Mouse (Mus musculus): ENCODE data around the gene Rag2. TPM values are rescaled to one million over a fixed set of nuclear protein-coding genes. Genes with fewer than 3 reads are reported as not detected.
A peak's percentile ranks its signal among the peaks of the same experiment; 100 is the strongest.

Gene Rag2
- polyA plus RNA-seq, 1 experiment from 2014 or later: not detected

DNA sequence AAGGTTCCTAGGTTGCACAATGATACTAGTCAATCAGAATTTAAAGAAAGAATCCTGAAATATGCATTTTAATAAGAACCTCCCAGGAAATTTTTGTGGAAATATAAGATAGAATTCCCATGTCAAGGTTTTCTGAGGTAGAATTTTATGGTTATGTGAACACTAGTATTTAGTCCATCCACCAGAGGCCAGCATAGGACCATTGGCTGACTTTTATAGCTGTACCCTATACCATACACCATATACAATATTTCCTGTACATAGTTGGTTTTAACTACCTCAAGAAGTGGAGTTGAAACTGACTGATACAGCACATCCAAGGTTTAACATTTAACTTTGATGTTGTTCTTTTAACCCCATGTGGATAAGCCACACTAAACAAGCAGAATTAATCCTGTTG lies 27.3 kb upstream of the Rag2 start:
- peak; percentile 59; the same call in 1 of the 2 replicates for ATAC-seq (ENCODE audit: low FRiP score, low TSS enrichment)
- no peaks in the 10 kb centered on the region for H3K36me3 ChIP-seq (ENCODE audit: insufficient read depth, low read length)
- H3K9ac ChIP-seq (replicated peaks; ENCODE audit: low read length): no peak overlapping the region
- H3K4me2 ChIP-seq (replicated peaks; ENCODE audit: low read depth, low read length): no peak overlapping the region
- H3K27ac ChIP-seq (ENCODE audit: low read length): no peak overlapping the region
- H3K4me3 ChIP-seq (ENCODE audit: low read length): no peak overlapping the region
- H3K4me1 ChIP-seq (ENCODE audit: insufficient read depth, low read length): peaks cover 34% of the 10 kb centered on the region
- no peaks in the 10 kb centered on the region for H3K27me3 ChIP-seq (ENCODE audit: insufficient read depth, low read length)
- no peaks in the 10 kb centered on the region for H3K9me3 ChIP-seq (ENCODE audit: low read length)

DNA sequence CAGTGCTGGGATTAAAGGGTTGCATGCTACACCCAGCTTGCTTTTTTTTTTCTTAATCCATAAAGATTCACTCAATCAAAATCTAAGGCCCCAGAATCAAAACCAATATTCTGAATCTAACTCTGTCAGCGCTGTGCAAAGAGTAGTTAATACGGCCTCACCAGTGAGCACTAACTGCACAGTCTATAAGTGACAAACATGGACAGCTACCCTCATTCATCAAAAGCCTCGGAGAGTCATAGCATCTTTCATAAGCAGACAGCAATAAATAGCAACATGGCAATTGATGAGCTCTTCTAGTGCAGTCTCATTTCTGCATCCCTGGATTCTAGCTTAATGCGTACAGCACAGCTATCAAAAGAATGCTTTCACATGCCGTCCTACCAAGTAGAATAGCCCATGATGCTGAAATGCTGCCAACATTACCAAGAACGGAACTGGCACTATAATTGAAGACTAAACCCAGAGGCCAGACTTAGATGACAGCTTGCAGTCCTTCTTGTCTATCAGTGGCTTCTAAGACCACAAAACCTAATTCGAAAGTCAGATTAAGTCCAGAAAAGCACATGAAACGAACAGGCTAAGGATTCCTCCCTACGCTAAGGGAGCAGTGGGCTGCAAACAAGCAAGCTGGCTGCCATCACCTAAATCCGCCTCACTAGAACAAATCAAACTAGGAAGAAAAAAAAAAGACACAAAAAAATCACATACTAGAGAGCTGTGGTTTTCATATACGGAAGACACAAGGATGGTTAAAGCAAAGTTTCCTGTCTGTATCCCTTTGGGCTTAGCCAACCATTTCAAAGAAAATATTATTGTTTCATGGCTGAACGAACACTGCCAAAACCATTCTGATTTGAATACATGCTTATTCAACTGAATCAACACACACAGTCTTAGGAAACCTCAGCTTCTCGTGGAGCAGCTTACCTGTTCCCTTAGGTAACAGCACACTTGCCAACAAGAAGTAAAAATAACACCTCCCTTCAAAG lies 26.0 kb upstream of the Rag2 start:
- WGBS: 47% methylated on average over 13 of the region's 13 CpGs
- peak overlapping the region; percentile 15; the same call in 1 of the 2 replicates for H3K27ac ChIP-seq (ENCODE audit: low read length)
- H3K4me1 ChIP-seq (ENCODE audit: insufficient read depth, low read length): peaks cover 22% of the 10 kb centered on the region
- ATAC-seq (ENCODE audit: low FRiP score, low TSS enrichment): peak; percentile 60; the same call in 1 of the 2 replicates
- peak overlapping the region; percentile 12; the same call in 1 of the 2 replicates for H3K4me2 ChIP-seq (replicated peaks; ENCODE audit: low read depth, low read length)
- no peak overlapping the region for H3K9ac ChIP-seq (replicated peaks; ENCODE audit: low read length)
- 0 out of 2 replicates have a peak overlapping the region, but pooled peaks have one; percentile 8 for H3K4me3 ChIP-seq (ENCODE audit: low read length)
- H3K27me3 ChIP-seq (ENCODE audit: insufficient read depth, low read length): no peaks in the 10 kb centered on the region
- peaks cover 4% of the 10 kb centered on the region; the same call in 1 of the 2 replicates for H3K9me3 ChIP-seq (ENCODE audit: low read length)
- no peaks in the 10 kb centered on the region for H3K36me3 ChIP-seq (ENCODE audit: insufficient read depth, low read length)

DNA sequence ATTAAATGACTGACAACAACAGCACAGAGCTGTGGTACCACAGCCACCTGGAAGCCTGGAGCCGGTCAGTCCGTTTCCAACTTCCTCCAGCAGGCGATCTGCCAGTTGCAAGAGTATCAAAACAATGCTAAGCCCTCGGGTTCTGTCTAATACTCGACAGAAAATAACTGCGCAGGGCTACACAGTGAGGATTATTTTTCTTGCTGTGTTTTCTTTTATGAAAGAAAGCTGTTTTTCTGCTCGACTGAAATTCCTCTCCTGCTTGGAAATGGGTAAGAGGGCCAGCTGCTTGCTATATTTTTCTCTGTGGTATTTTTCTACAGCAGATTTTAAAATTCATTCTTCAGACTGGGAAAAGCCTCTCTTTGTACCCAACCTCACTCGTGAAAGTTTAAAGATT lies 23.8 kb upstream of the Rag2 start:
- Histone ChIP-seq H3K27ac (ENCODE audit: low read length) (peak overlapping the region; percentile 16), H3K4me3 (ENCODE audit: low read length) (no peak overlapping the region), H3K4me2 (replicated peaks; ENCODE audit: low read depth, low read length) (no peak overlapping the region), H3K9me3 (ENCODE audit: low read length) (peaks cover 4% of the 10 kb centered on the region; the same call in 1 of the 2 replicates), H3K4me1 (ENCODE audit: insufficient read depth, low read length) (peaks cover 22% of the 10 kb centered on the region), H3K36me3 (ENCODE audit: insufficient read depth, low read length) (no peaks in the 10 kb centered on the region), H3K27me3 (ENCODE audit: insufficient read depth, low read length) (no peaks in the 10 kb centered on the region), H3K9ac (replicated peaks; ENCODE audit: low read length) (no peak overlapping the region)
- 18% methylated on average over 8 of the region's 8 CpGs for WGBS
- 0 out of 2 replicates have a peak, but pooled peaks have one; percentile 67 for ATAC-seq (ENCODE audit: low FRiP score, low TSS enrichment)

DNA sequence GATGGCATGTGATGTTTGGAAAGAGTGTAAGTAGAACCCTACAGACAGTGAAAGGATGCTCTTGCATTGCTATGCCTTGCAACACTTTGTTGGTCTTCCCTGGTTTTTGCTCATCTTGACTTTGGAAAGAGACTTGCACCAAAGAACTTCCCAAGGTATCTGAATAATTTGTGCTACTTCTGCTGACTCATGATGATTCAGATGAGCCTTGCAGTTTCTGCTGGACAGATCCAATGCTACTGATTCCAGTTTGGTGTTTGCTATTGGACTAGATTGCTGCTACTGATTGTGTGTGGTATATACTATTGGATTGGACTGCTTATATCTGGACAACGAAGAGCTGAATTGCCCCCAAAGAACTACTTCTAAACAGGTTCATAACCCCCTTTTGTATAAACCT lies 21.4 kb upstream of the Rag2 start:
- H3K4me3 ChIP-seq (ENCODE audit: low read length): no peak overlapping the region
- no peak for ATAC-seq (ENCODE audit: low FRiP score, low TSS enrichment)
- H3K9ac ChIP-seq (replicated peaks; ENCODE audit: low read length): no peak overlapping the region
- no peak overlapping the region for H3K27ac ChIP-seq (ENCODE audit: low read length)
- WGBS: 87% methylated on average over 1 of the region's 1 CpGs
- no peaks in the 10 kb centered on the region for H3K36me3 ChIP-seq (ENCODE audit: insufficient read depth, low read length)
- peaks cover 20% of the 10 kb centered on the region for H3K4me1 ChIP-seq (ENCODE audit: insufficient read depth, low read length)
- peaks cover 4% of the 10 kb centered on the region; the same call in 1 of the 2 replicates for H3K9me3 ChIP-seq (ENCODE audit: low read length)
- no peak overlapping the region for H3K4me2 ChIP-seq (replicated peaks; ENCODE audit: low read depth, low read length)
- H3K27me3 ChIP-seq (ENCODE audit: insufficient read depth, low read length): no peaks in the 10 kb centered on the region

DNA sequence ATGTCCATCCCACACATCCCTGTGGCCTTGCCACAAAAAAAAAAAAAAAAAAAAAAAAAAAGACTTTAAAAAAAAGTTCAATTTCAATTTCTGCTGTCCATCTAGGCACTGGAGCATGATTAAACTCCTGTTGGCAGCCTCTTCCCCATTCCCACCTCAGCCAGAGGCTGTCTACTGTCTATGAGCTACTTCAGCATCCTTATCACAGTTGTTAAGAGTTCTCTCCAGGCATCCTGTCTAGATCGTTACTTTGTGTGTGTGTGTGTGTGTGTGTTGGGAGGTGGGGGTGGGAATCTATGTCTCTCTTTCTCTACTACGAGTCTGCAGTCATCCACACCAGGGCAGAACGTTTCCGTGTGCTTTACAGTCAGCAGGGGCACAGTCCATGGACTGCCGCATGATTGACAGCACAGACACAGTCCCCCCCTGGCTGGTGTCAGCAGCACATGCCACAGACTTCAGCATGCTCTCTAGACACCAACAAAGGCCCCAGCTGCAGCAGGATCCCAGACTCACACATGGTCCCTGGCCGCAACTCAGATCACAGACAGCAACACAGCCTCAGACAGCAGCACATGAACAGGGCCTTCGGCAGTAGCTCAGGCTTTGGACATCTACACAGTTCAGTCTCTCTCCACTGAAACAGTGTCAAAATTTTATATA lies 16.2 kb upstream of the Rag2 start:
- H3K4me1 ChIP-seq (ENCODE audit: insufficient read depth, low read length): no peaks in the 10 kb centered on the region
- H3K27ac ChIP-seq (ENCODE audit: low read length): no peak overlapping the region
- no peaks in the 10 kb centered on the region for H3K27me3 ChIP-seq (ENCODE audit: insufficient read depth, low read length)
- H3K9ac ChIP-seq (replicated peaks; ENCODE audit: low read length): no peak overlapping the region
- no peaks in the 10 kb centered on the region for H3K9me3 ChIP-seq (ENCODE audit: low read length)
- no peak overlapping the region for H3K4me3 ChIP-seq (ENCODE audit: low read length)
- no peak overlapping the region for H3K4me2 ChIP-seq (replicated peaks; ENCODE audit: low read depth, low read length)
- H3K36me3 ChIP-seq (ENCODE audit: insufficient read depth, low read length): no peaks in the 10 kb centered on the region
- WGBS: 74% methylated on average over 7 of the region's 7 CpGs
- ATAC-seq (ENCODE audit: low FRiP score, low TSS enrichment): no peak

DNA sequence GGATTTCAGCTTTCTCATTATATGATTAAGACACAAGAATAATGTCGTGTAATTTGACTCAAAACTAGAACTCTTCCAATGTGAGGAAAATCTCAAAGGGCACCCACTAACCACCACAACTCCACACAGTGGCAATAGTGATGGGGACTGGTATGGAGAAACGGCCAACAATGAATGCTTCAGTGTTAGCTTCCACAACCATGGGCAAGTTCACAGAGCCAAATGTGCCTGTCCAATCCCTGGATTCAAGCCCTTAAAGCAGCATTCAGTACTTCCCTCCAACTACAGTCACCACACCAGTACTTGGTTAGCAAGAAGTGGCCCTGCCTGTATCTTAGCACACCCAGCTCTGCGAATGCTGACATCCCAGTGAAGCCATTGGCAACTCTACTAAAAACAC lies 13.7 kb upstream of the Rag2 start:
- no peak overlapping the region for H3K4me2 ChIP-seq (replicated peaks; ENCODE audit: low read depth, low read length)
- H3K27ac ChIP-seq (ENCODE audit: low read length): no peak overlapping the region
- ATAC-seq (ENCODE audit: low FRiP score, low TSS enrichment): no peak
- no peaks in the 10 kb centered on the region for H3K36me3 ChIP-seq (ENCODE audit: insufficient read depth, low read length)
- H3K9ac ChIP-seq (replicated peaks; ENCODE audit: low read length): no peak overlapping the region
- no peak overlapping the region for H3K4me3 ChIP-seq (ENCODE audit: low read length)
- WGBS: 89% methylated on average over 3 of the region's 3 CpGs
- H3K27me3 ChIP-seq (ENCODE audit: insufficient read depth, low read length): no peaks in the 10 kb centered on the region
- no peaks in the 10 kb centered on the region for H3K9me3 ChIP-seq (ENCODE audit: low read length)
- H3K4me1 ChIP-seq (ENCODE audit: insufficient read depth, low read length): no peaks in the 10 kb centered on the region

DNA sequence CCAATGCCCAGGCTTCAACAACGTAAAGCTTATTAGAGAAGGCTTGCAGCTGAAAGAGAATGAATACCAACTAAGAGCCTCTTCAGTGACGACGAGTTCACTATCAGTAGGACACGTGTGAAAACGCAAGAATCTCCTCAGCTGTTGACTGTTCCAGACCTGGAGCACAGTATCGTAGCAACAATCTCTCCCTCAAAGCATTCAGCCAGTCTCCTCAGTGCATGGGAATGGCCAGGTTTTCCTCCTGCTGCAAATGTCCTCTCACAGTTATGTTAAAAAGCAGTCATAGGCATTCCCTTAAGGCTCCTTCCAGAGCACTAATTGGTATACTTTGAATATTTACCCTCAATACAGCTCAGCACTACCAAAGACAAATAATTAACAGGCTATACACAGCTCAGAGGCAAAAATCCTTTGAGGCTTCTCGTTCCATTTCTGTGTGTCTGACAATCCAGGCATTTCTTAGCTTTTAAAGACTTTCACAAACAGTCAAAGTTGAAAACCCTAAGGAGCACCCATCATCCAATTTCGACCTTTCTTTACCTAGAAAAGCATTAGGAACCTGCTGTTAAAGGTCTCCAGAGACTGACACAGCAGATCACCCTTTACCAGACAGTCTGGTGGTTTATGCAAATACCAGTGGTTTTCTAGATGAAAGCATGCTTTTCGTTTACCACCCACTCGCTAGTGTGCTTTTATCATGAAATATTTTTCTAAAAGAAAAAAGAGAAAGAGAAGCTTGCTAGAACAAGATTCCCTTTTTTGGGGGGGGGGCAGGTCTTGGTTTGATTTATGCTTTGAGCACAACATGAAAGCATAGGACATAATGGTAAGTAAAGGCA lies 8.8 kb upstream of the Rag2 start:
- H3K27ac ChIP-seq (ENCODE audit: low read length): no peak overlapping the region
- no peaks in the 10 kb centered on the region for H3K9me3 ChIP-seq (ENCODE audit: low read length)
- H3K4me3 ChIP-seq (ENCODE audit: low read length): no peak overlapping the region
- no peaks in the 10 kb centered on the region for H3K4me1 ChIP-seq (ENCODE audit: insufficient read depth, low read length)
- H3K27me3 ChIP-seq (ENCODE audit: insufficient read depth, low read length): no peaks in the 10 kb centered on the region
- no peaks in the 10 kb centered on the region for H3K36me3 ChIP-seq (ENCODE audit: insufficient read depth, low read length)
- ATAC-seq (ENCODE audit: low FRiP score, low TSS enrichment): no peak
- 72% methylated on average over 10 of the region's 10 CpGs for WGBS
- H3K4me2 ChIP-seq (replicated peaks; ENCODE audit: low read depth, low read length): no peak overlapping the region
- H3K9ac ChIP-seq (replicated peaks; ENCODE audit: low read length): no peak overlapping the region

DNA sequence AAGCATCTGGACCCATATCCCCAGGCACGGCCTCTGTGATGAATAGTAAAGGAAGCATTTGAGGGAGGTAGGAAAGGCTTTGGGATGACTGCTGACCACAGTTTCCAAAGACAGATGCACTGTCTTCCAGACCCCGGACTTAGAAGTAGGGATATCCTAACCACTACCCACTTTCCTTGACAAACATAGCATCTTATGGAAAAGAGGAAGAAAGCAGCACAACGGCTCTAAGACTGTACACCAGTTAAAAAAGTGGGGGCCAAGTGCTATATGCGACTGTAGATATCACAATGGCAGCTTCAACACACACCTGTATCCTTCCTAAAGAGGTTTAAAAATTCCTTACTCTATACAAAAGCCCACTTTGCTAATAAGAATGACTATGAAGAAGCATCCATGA lies 6.1 kb upstream of the Rag2 start:
- Histone ChIP-seq H3K9me3 (ENCODE audit: low read length) (no peaks in the 10 kb centered on the region), H3K4me2 (replicated peaks; ENCODE audit: low read depth, low read length) (no peak overlapping the region), H3K9ac (replicated peaks; ENCODE audit: low read length) (no peak overlapping the region), H3K36me3 (ENCODE audit: insufficient read depth, low read length) (no peaks in the 10 kb centered on the region), H3K4me3 (ENCODE audit: low read length) (no peak overlapping the region), H3K27me3 (ENCODE audit: insufficient read depth, low read length) (no peaks in the 10 kb centered on the region), H3K27ac (ENCODE audit: low read length) (no peak overlapping the region), H3K4me1 (ENCODE audit: insufficient read depth, low read length) (0 out of 2 replicates have a peak, but pooled peaks cover 5% of the 10 kb centered on the region)
- WGBS: 84% methylated on average over 4 of the region's 4 CpGs
- no peak for ATAC-seq (ENCODE audit: low FRiP score, low TSS enrichment)

DNA sequence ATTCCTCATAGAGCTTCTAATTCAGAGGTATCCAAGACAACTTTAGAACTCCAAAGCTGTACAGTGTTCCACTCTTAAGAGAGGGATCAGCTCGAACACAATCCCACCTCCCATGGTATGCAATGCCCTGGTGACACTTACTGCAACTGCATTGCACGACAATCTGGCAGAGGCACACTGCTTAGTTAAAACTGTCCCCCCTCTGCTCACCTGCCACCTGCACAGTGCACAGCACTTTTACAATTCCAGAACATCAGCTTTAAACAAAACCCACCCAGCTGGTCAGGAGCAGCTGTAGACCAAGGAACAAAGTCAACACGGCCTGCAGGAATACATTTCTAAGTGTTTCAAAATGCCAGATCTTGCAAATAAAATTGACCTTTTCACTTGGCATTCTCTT lies 3.6 kb upstream of the Rag2 start:
- no peaks in the 10 kb centered on the region for H3K27me3 ChIP-seq (ENCODE audit: insufficient read depth, low read length)
- 72% methylated on average over 3 of the region's 3 CpGs for WGBS
- H3K4me3 ChIP-seq (ENCODE audit: low read length): no peak overlapping the region
- 0 out of 2 replicates have a peak, but pooled peaks cover 5% of the 10 kb centered on the region for H3K4me1 ChIP-seq (ENCODE audit: insufficient read depth, low read length)
- ATAC-seq (ENCODE audit: low FRiP score, low TSS enrichment): no peak
- H3K9me3 ChIP-seq (ENCODE audit: low read length): no peaks in the 10 kb centered on the region
- H3K4me2 ChIP-seq (replicated peaks; ENCODE audit: low read depth, low read length): no peak overlapping the region
- no peaks in the 10 kb centered on the region for H3K36me3 ChIP-seq (ENCODE audit: insufficient read depth, low read length)
- no peak overlapping the region for H3K27ac ChIP-seq (ENCODE audit: low read length)
- no peak overlapping the region for H3K9ac ChIP-seq (replicated peaks; ENCODE audit: low read length)

Measured in kidney, embryonic 16.5 days (tissue).